Mouse (Mus musculus) limb, embryonic 13.5 days (tissue): ENCODE measurements around the gene Rad1. TPM values are rescaled to one million over a fixed set of nuclear protein-coding genes. Genes with fewer than 3 reads are reported as not detected.

ENCODE experiments used
- ATAC-seq: fragments of 200-750 bp; cut with Nextera tagmentation; 2 replicates; pipeline ENCODE4 v1.8.0; 2017; ENCODE audit warnings: low read depth, moderate number of reproducible peaks, moderate TSS enrichment; ENCODE audit not compliant: low FRiP score
- H3K27ac ChIP-seq: fragments of 300-500 bp; sonication (generic); 2 replicates; pipeline ENCODE4 v1.5.1; 2015; ENCODE audit warnings: inconsistent platforms, mild to moderate bottlenecking, moderate library complexity
- H3K27me3 ChIP-seq: fragments of 300-500 bp; sonication (generic); 2 replicates; pipeline ENCODE4 v1.6.1; 2015; ENCODE audit warnings: mild to moderate bottlenecking, inconsistent platforms
- H3K36me3 ChIP-seq: fragments of 300-500 bp; sonication (generic); 2 replicates; pipeline ENCODE4 v1.6.1; 2015; ENCODE audit warnings: inconsistent platforms, mild to moderate bottlenecking, moderate library complexity
- H3K4me1 ChIP-seq: fragments of 300-500 bp; sonication (generic); 2 replicates; pipeline ENCODE4 v1.6.1; 2015; ENCODE audit warnings: inconsistent platforms
- H3K4me2 ChIP-seq: fragments of 300-500 bp; sonication (generic); replicated peaks from 2 replicates; pipeline ENCODE4 v1.6.1; 2015; ENCODE audit warnings: inconsistent platforms, mild to moderate bottlenecking, moderate library complexity
- H3K4me3 ChIP-seq: fragments of 300-500 bp; sonication (generic); 2 replicates; pipeline ENCODE4 v1.5.1; 2015; ENCODE audit warnings: moderate library complexity, mild to moderate bottlenecking, inconsistent platforms
- H3K9ac ChIP-seq: fragments of 300-500 bp; sonication (generic); 2 replicates; pipeline ENCODE4 v1.6.1; 2015; ENCODE audit warnings: mild to moderate bottlenecking, inconsistent platforms
- H3K9me3 ChIP-seq: fragments of 300-500 bp; sonication (generic); 2 replicates; pipeline ENCODE4 v1.6.1; 2016; ENCODE audit warnings: inconsistent platforms
- whole genome bisulfite sequencing: fragments of 180-500 bp; shearing (Covaris S2); methylation state at CpG from one replicate; pipeline ENCODE4 v1.1.7; 2015; 5-methylcytosine and 5-hydroxymethylcytosine counted together
- polyA plus RNA-seq: library from polyadenylated mRNA; unstranded; fragments of >200 nt; fragmentation: Nextera tagmentation; extraction: Ambion mirVana; gene quantifications from 2 replicates; pipeline ENCODE4 v1.2.1, GENCODE M21; 2015

The Rad1 gene
- polyA plus RNA-seq, result 36.0 and 38.7 TPM in 2 replicates

- Histone ChIP-seq H3K27ac (peak within 1 kb of the TSS; percentile 79), H3K9ac (peak within 1 kb of the TSS; percentile 87), H3K4me2 (peak within 1 kb of the TSS; percentile 92), H3K4me3 (peak within 1 kb of the TSS; percentile 83), H3K27me3 (no peaks in the 10 kb centered on the region), H3K36me3 (peaks cover 38% of the 10 kb centered on the region), H3K9me3 (no peaks in the 10 kb centered on the region), H3K4me1 (peaks cover 23% of the 10 kb centered on the region)
- WGBS, result under 1% methylated on average over 58 of the region's 58 CpGs
- ATAC-seq, result peak; percentile 99
Measured at GRCm38 (mm10) chr15:10485484-10486364, at the start of gene Rad1, which contains the start of gene Brix1. Gene Rad1 (plus strand): TSS chr15:10486018. Gene Brix1 (minus strand): TSS chr15:10485947.

- Histone ChIP-seq H3K9ac (no peak overlapping the region), H3K9me3 (peaks cover 7% of the 10 kb centered on the region; the same call in 1 of the 2 replicates), H3K36me3 (peaks cover 9% of the 10 kb centered on the region; the same call in 1 of the 2 replicates), H3K4me1 (no peaks in the 10 kb centered on the region), H3K4me2 (no peak overlapping the region), H3K27me3 (no peaks in the 10 kb centered on the region), H3K27ac (no peak overlapping the region), H3K4me3 (no peak overlapping the region)
- no peak for ATAC-seq
- 90% methylated on average over 1 of the region's 1 CpGs for WGBS
Measured at GRCm38 (mm10) chr15:10436893-10437292, 48.9 kb upstream of the Rad1 start.

- H3K36me3 ChIP-seq, result peaks cover 28% of the 10 kb centered on the region
- no peak overlapping the region for H3K27ac ChIP-seq
- no peak for ATAC-seq
- H3K9ac ChIP-seq, result no peak overlapping the region
- H3K4me2 ChIP-seq, result no peak overlapping the region
- WGBS, result 81% methylated on average over 6 of the region's 6 CpGs
- no peaks in the 10 kb centered on the region for H3K4me1 ChIP-seq
- peaks cover 7% of the 10 kb centered on the region; the same call in 1 of the 2 replicates for H3K9me3 ChIP-seq
- H3K27me3 ChIP-seq, result no peaks in the 10 kb centered on the region
- H3K4me3 ChIP-seq, result no peak overlapping the region
Measured at GRCm38 (mm10) chr15:10439963-10440362, 45.9 kb upstream of the Rad1 start.

DNA sequence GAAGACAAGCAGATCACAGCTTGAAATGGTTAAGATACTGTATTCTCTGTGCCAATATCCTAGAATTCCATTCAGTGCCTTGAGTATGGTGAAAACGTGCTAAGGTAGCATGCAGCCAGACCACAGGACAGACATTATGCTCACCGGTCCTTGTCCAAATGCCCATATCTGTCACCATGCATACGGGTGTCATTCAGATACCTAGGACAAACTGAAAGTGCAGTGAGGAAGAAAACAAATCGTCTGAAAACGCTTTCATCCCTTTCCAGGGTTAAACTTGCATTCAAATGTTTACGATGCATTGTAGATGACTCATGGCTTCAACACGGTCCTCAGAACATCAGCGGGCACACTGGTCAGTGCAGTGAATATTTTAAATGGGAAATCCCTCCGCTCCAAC, 44.3 kb upstream of the Rad1 start:
- no peak for ATAC-seq
- 90% methylated on average over 9 of the region's 9 CpGs for WGBS

GRCm38 (mm10) chr15:10442275-10442674, 43.5 kb upstream of the Rad1 start:
- no peak for ATAC-seq
- H3K36me3 ChIP-seq, result peaks cover 43% of the 10 kb centered on the region
- H3K9me3 ChIP-seq, result no peaks in the 10 kb centered on the region
- H3K4me1 ChIP-seq, result no peaks in the 10 kb centered on the region
- H3K4me2 ChIP-seq, result no peak overlapping the region
- H3K27me3 ChIP-seq, result no peaks in the 10 kb centered on the region
- 92% methylated on average over 1 of the region's 1 CpGs for WGBS
- H3K9ac ChIP-seq, result no peak overlapping the region
- no peak overlapping the region for H3K27ac ChIP-seq
- H3K4me3 ChIP-seq, result no peak overlapping the region

More for the DNA sequence above, 44.3 kb upstream of the Rad1 start:
- no peak overlapping the region for H3K4me2 ChIP-seq
- peaks cover 3% of the 10 kb centered on the region; the same call in 1 of the 2 replicates for H3K9me3 ChIP-seq
- H3K27me3 ChIP-seq, result no peaks in the 10 kb centered on the region
- H3K4me1 ChIP-seq, result no peaks in the 10 kb centered on the region
- no peak overlapping the region for H3K4me3 ChIP-seq
- H3K36me3 ChIP-seq, result peaks cover 39% of the 10 kb centered on the region
- no peak overlapping the region for H3K27ac ChIP-seq
- H3K9ac ChIP-seq, result no peak overlapping the region

DNA sequence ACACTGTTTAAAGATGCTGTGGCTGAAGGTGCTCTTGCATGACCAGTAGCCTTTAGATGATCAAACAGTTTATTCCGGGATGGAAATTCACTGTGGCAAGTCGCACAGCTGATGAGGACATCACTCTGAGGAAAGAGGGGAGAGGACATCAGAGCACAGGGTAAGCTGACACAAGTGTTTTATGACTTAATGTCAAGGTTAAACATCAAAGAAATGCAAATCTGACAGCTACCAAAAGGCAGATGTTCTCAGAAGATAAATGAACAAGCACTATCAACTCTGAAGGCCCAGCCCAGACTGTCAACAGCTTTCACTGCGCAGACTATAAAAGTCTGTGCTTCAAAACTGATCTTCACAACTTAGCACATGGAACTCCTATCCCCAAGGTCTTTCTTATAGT, 38.7 kb upstream of the Rad1 start:
- Histone ChIP-seq H3K4me3 (no peak overlapping the region), H3K27ac (no peak overlapping the region), H3K36me3 (peaks cover 60% of the 10 kb centered on the region), H3K9ac (no peak overlapping the region), H3K4me1 (no peaks in the 10 kb centered on the region), H3K27me3 (no peaks in the 10 kb centered on the region), H3K4me2 (no peak overlapping the region), H3K9me3 (no peaks in the 10 kb centered on the region)
- ATAC-seq, result no peak
- WGBS, result 78% methylated on average over 3 of the region's 3 CpGs

DNA sequence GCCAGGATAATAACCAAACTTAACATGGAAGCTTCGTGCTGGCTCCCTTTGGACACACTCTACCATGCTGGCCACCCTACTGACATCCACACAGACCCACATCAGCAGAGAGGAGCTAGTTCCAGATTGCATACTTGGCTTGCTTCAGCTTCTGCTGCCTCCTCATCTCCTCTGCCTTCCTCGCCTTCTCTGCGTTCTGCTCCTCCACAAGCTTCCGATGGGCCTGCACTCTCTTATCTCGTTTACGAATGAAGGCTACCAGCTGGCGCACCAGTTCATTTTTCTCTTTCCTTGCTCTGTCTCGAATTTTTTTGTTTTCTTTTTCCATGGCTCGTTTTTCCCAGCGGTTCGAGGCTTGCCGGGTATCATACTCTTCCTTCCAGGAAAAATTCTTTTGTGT, 24.8 kb upstream of the Rad1 start:
- Histone ChIP-seq H3K36me3 (peaks cover 58% of the 10 kb centered on the region), H3K9ac (no peak overlapping the region), H3K9me3 (no peaks in the 10 kb centered on the region), H3K27me3 (no peaks in the 10 kb centered on the region), H3K4me2 (no peak overlapping the region), H3K4me3 (no peak overlapping the region), H3K27ac (no peak overlapping the region), H3K4me1 (no peaks in the 10 kb centered on the region)
- ATAC-seq, result no peak
- 93% methylated on average over 12 of the region's 12 CpGs for WGBS

DNA sequence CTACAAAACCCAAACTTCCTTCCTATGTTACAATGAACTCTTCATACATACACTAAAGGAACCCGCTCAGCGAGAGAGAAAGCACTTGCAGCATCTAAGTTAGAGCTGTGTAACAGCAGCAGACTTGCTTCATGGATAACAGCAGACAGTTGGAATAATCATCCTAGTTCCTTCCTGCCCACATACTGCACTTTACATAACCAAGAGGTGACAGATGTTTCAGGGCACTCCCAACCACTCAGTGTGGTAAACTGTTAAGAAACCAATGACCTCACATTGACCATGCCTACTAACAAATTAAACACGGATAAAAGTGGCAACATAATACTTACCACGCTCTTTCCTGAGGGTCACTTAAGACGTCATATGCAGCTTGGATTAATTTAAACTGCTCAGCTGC, 22.3 kb upstream of the Rad1 start:
- Histone ChIP-seq H3K9me3 (no peaks in the 10 kb centered on the region), H3K4me3 (no peak overlapping the region), H3K27ac (no peak overlapping the region), H3K4me2 (no peak overlapping the region), H3K4me1 (peaks cover 5% of the 10 kb centered on the region; the same call in 1 of the 2 replicates), H3K27me3 (no peaks in the 10 kb centered on the region), H3K9ac (no peak overlapping the region), H3K36me3 (peaks cover 37% of the 10 kb centered on the region)
- 83% methylated on average over 5 of the region's 5 CpGs for WGBS
- ATAC-seq, result no peak

GRCm38 (mm10) chr15:10464678-10465077, 21.1 kb upstream of the Rad1 start:
- H3K27ac ChIP-seq, result no peak overlapping the region
- ATAC-seq, result no peak

GRCm38 (mm10) chr15:10468761-10469160, 17.1 kb upstream of the Rad1 start:
- Histone ChIP-seq H3K9me3 (no peaks in the 10 kb centered on the region), H3K36me3 (no peaks in the 10 kb centered on the region), H3K27me3 (no peaks in the 10 kb centered on the region), H3K27ac (no peak overlapping the region), H3K4me2 (peak overlapping the region; percentile 89), H3K4me3 (peak overlapping the region; percentile 87; the same call in 1 of the 2 replicates), H3K4me1 (peaks cover 14% of the 10 kb centered on the region), H3K9ac (no peak overlapping the region)
- 86% methylated on average over 3 of the region's 3 CpGs for WGBS
- ATAC-seq, result no peak

More at GRCm38 (mm10) chr15:10464678-10465077, 21.1 kb upstream of the Rad1 start:
- no peak overlapping the region for H3K4me2 ChIP-seq
- no peak overlapping the region for H3K9ac ChIP-seq
- no peaks in the 10 kb centered on the region for H3K27me3 ChIP-seq
- H3K4me3 ChIP-seq, result no peak overlapping the region
- WGBS, result 91% methylated on average over 3 of the region's 3 CpGs
- H3K4me1 ChIP-seq, result peaks cover 14% of the 10 kb centered on the region
- H3K36me3 ChIP-seq, result peaks cover 28% of the 10 kb centered on the region
- H3K9me3 ChIP-seq, result no peaks in the 10 kb centered on the region

GRCm38 (mm10) chr15:10469641-10470150, 16.1 kb upstream of the Rad1 start:
- H3K4me1 ChIP-seq, result peaks cover 14% of the 10 kb centered on the region
- no peak; the same call in 1 of the 2 replicates for ATAC-seq
- H3K27me3 ChIP-seq, result no peaks in the 10 kb centered on the region
- H3K4me3 ChIP-seq, result peak overlapping the region; percentile 87
- H3K27ac ChIP-seq, result peak overlapping the region; percentile 67; the same call in 1 of the 2 replicates
- peak overlapping the region; percentile 87 for H3K9ac ChIP-seq
- H3K36me3 ChIP-seq, result peaks cover 5% of the 10 kb centered on the region; the same call in 1 of the 2 replicates
- no peaks in the 10 kb centered on the region for H3K9me3 ChIP-seq
- H3K4me2 ChIP-seq, result peak overlapping the region; percentile 89
- WGBS, result under 1% methylated on average over 40 of the region's 40 CpGs

DNA sequence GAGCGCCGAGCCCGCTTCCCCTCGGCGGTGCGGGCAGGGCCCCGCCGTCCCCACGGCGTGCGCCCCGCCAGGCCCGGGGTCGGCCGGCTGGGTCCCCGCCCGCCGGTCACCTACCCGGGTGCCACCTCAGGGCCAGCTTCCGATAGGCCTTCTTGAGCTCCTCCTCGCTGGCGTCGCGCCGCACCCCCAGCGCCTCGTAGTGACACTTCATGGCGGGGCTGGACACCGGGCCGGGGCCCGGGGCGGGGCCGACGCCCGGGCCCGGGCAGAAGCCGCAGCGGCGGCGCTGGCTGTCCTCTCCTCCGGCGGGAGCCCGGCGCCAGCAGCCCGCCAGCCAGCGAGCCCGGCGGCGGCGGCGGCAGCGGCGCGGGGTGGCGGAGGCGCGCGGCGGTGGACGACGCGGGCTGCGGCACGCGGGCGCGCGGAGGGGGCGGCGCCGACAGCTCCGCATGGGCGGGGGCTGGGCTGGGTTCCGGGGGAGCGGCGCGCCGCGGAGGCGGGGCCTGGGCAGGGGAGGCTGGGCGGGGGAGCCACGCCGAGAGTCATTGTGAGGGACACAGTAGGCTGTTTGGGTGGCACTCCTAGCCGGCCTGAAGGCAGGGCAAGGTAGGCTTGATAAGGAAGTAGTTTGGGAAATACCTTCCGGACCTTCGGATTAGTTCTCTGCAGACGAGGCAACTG, 15.5 kb upstream of the Rad1 start, which contains the start of gene Dnajc21:
Gene Dnajc21 (minus strand): TSS at position 366 of the 681 bp plus-strand sequence.
- H3K9ac ChIP-seq, result peak within 1 kb of the TSS; percentile 87
- WGBS, result under 1% methylated on average over 59 of the region's 87 CpGs

More for the DNA sequence above, 15.5 kb upstream of the Rad1 start, which contains the start of gene Dnajc21:
- H3K4me3 ChIP-seq, result peak within 1 kb of the TSS; percentile 87
- peak within 1 kb of the TSS; percentile 67; the same call in 1 of the 2 replicates for H3K27ac ChIP-seq
- H3K4me2 ChIP-seq, result peak within 1 kb of the TSS; percentile 89
- peaks cover 8% of the 10 kb centered on the region for H3K36me3 ChIP-seq
- no peaks in the 10 kb centered on the region for H3K27me3 ChIP-seq
- ATAC-seq, result peak; percentile 95
- H3K9me3 ChIP-seq, result no peaks in the 10 kb centered on the region
- H3K4me1 ChIP-seq, result peaks cover 14% of the 10 kb centered on the region
